29 mouse cellular contexts compared by ENCODE assay signal in the genomic region with DNA sequence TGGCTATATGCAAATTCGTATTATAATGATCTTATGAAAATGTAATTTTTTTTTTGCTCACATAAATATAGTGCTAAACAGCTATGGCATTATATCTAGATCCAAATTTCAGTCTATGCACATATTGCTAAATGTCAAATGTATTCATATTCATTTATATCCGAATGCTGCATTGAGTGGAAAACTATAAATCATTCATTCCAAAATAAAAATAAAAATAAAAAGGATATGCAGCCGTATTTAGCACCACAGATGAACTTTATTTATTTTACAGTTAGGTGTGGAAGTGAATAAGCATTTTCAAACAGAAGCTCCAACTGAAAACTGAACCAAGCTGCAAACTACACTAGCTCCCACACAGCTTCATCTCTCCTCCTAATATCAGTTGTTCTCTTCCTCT.
"Had no signal": no experiment of that assay in that cellular context is flagged by ENCODE, and none has a peak within 500 bp of the region (broad histone marks: within the 10 kb centered on the region; RNA-seq: fewer than 3 reads in every experiment).

No protein-coding gene starts in this region.

- H3K4me1 ChIP-seq: heart, embryonic 13.5 days; heart, embryonic 15.5 days; intestine, embryonic 15.5 days; limb, embryonic 10.5 days; limb, embryonic 12.5 days; liver, embryonic 13.5 days; liver, embryonic 15.5 days had no signal

- DNase-seq: gastrocnemius, postnatal 14 days; gastrocnemius, postnatal 36 days; heart, adult 11 months; heart, adult 2 months; heart, postnatal 14 days; heart, postnatal 36 days; kidney, adult 18-20 months; kidney, adult 8-10 months; kidney, postnatal 10 days; kidney, postnatal 25 days; kidney, postnatal 4 days; liver; liver, embryonic 13.5 days; liver, postnatal 0 days had no signal

- H3K27ac ChIP-seq: heart, adult 2 months; heart, embryonic 13.5 days; heart, embryonic 15.5 days; hindbrain, embryonic 12.5 days; hindbrain, embryonic 14.5 days; intestine, embryonic 15.5 days; layer of hippocampus, adult 2 months; left cerebral cortex, adult 2 months; limb, embryonic 10.5 days; limb, embryonic 12.5 days; liver, embryonic 13.5 days; liver, embryonic 15.5 days had no signal

- H3K4me3 ChIP-seq: heart, adult 2 months; heart, embryonic 13.5 days; heart, embryonic 15.5 days; hindbrain, embryonic 12.5 days; intestine, embryonic 15.5 days; layer of hippocampus, adult 2 months; left cerebral cortex, adult 2 months; limb, embryonic 10.5 days; limb, embryonic 12.5 days; liver, embryonic 13.5 days; liver, embryonic 15.5 days had no signal

- H3K9ac ChIP-seq: heart, embryonic 13.5 days; heart, embryonic 15.5 days; hindbrain, embryonic 12.5 days; hindbrain, embryonic 14.5 days; intestine, embryonic 15.5 days; limb, embryonic 12.5 days; liver, embryonic 13.5 days; liver, embryonic 15.5 days; liver, postnatal 0 days had no signal

- H3K27me3 ChIP-seq: heart, embryonic 13.5 days; heart, embryonic 15.5 days; hindbrain, embryonic 12.5 days; intestine, embryonic 15.5 days; limb, embryonic 12.5 days; liver, embryonic 13.5 days; liver, embryonic 15.5 days had no signal

- H3K9me3 ChIP-seq: heart, embryonic 13.5 days; heart, embryonic 15.5 days; hindbrain, embryonic 12.5 days; intestine, embryonic 15.5 days; limb, embryonic 10.5 days; limb, embryonic 12.5 days; liver, embryonic 13.5 days; liver, embryonic 15.5 days had no signal

- ATAC-seq: hindbrain, embryonic 16.5 days; inflammation-experienced regulatory T-cells, adult 6 months; intestine, embryonic 15.5 days; intestine, postnatal 0 days; liver, postnatal 0 days had no signal

- H3K36me3 ChIP-seq: heart, embryonic 15.5 days; hindbrain, embryonic 12.5 days; intestine, embryonic 15.5 days; limb, embryonic 10.5 days; limb, embryonic 12.5 days; liver, embryonic 13.5 days; liver, embryonic 15.5 days had no signal

- H3K4me2 ChIP-seq: heart, embryonic 11.5 days; heart, embryonic 13.5 days; heart, embryonic 15.5 days; hindbrain, embryonic 12.5 days; hindbrain, embryonic 14.5 days; intestine, embryonic 15.5 days; limb, embryonic 12.5 days; liver, embryonic 11.5 days; liver, embryonic 13.5 days; liver, embryonic 15.5 days had no signal
